Mouse (Mus musculus) limb, embryonic 14.5 days (tissue): ENCODE measurements around the gene Cd247. TPM values are rescaled to one million over a fixed set of nuclear protein-coding genes. Genes with fewer than 3 reads are reported as not detected.
"Not testable (repeated sequence)": the region's sequence is repeated elsewhere in the genome, so short reads cannot be mapped to it uniquely, and the experiment has no call there.

Experiments
- ATAC-seq: fragments of 200-750 bp; cut with Nextera tagmentation; 2 replicates; pipeline ENCODE4 v1.8.0; 2017; ENCODE audit warnings: low read depth, moderate number of reproducible peaks, moderate TSS enrichment; ENCODE audit not compliant: low FRiP score
- DNase-seq: peaks from one replicate; pipeline ENCODE4 v3.0.0-alpha.2; 2015; ENCODE audit warnings: low spot score
- H3K27ac ChIP-seq: fragments of 300-500 bp; sonication (generic); replicated peaks from 2 replicates; pipeline ENCODE4 v1.5.1; 2014; ENCODE audit warnings: low read depth, mild to moderate bottlenecking, low read length, moderate library complexity, mixed read lengths
- H3K27me3 ChIP-seq: fragments of 300-500 bp; sonication (generic); 2 replicates; pipeline ENCODE4 v1.6.1; 2014; ENCODE audit warnings: low read length, mixed read lengths; ENCODE audit not compliant: control insufficient read depth, insufficient read depth
- H3K36me3 ChIP-seq: fragments of 300-500 bp; sonication (generic); 2 replicates; pipeline ENCODE4 v1.6.1; 2014; ENCODE audit warnings: mild to moderate bottlenecking, low read length, moderate library complexity, mixed read lengths; ENCODE audit not compliant: control insufficient read depth, insufficient read depth
- H3K4me1 ChIP-seq: fragments of 300-500 bp; sonication (generic); 2 replicates; pipeline ENCODE4 v1.6.1; 2014; ENCODE audit warnings: antibody characterized with exemption, low read length, mixed read lengths; ENCODE audit not compliant: control insufficient read depth, insufficient read depth
- H3K4me2 ChIP-seq: fragments of 300-500 bp; sonication (generic); replicated peaks from 2 replicates; pipeline ENCODE4 v1.6.1; 2014; ENCODE audit warnings: low read depth, mild to moderate bottlenecking, low read length, moderate library complexity; ENCODE audit not compliant: severe bottlenecking
- H3K4me3 ChIP-seq: fragments of 300-500 bp; sonication (generic); replicated peaks from 2 replicates; pipeline ENCODE4 v1.5.1; 2014; ENCODE audit warnings: low read length
- H3K9ac ChIP-seq: fragments of 300-500 bp; sonication (generic); 2 replicates; pipeline ENCODE4 v1.6.1; 2014; ENCODE audit warnings: mild to moderate bottlenecking, low read depth, low read length, moderate library complexity; ENCODE audit not compliant: severe bottlenecking
- H3K9me3 ChIP-seq: fragments of 300-500 bp; sonication (generic); 2 replicates; pipeline ENCODE4 v1.6.1; 2016; ENCODE audit warnings: low read length; ENCODE audit not compliant: control insufficient read depth
- POLR2A ChIP-seq: fragments of 200-500 bp; IDR thresholded peaks from 2 replicates; pipeline ENCODE4 v1.8.0; 2012; ENCODE audit warnings: inconsistent platforms, mild to moderate bottlenecking, moderate library complexity, borderline replicate concordance; ENCODE audit not compliant: insufficient read depth, insufficient read length; ENCODE audit errors: extremely low read depth
- WGBS: fragments of 180-500 bp; shearing (Covaris S2); extraction: QIAGEN DNeasy Blood & Tissue Kit; methylation state at CpG from one replicate; pipeline ENCODE4 v1.1.7; 2014; 5-methylcytosine and 5-hydroxymethylcytosine counted together
- polyA plus RNA-seq, 2 experiments: library from polyadenylated mRNA; depleted of rRNA in 1 of 2; stranded (reverse) in 1 of 2; unstranded in 1 of 2; fragments of >200 nt; fragmentation: Nextera tagmentation in 1 of 2; extraction: Ambion mirVana in 1 of 2; gene quantifications; 2 replicates each; pipeline versions ENCODE4 v1.2.1 to v1.2.3; 2012 to 2014

Cd247 gene
- polyA plus RNA-seq, 2 experiments = 0.53 to 0.87 TPM

- DNase-seq (no peak), ATAC-seq (no peak)
- Histone ChIP-seq H3K4me2 (no peak overlapping the region), H3K36me3 (no peaks in the 10 kb centered on the region), H3K4me1 (no peaks in the 10 kb centered on the region), H3K9me3 (0 out of 2 replicates have a peak, but pooled peaks cover 3% of the 10 kb centered on the region), H3K9ac (no peak overlapping the region), H3K27ac (no peak overlapping the region), H3K4me3 (no peak overlapping the region), H3K27me3 (no peaks in the 10 kb centered on the region)
- WGBS = 87% methylated on average over 6 of the region's 6 CpGs
- no peak for TF ChIP-seq POLR2A
Measured at GRCm38 (mm10) chr1:165754205-165754604, 34.3 kb upstream of the Cd247 start.

- TF ChIP-seq POLR2A = no peak
- no peak for DNase-seq
- H3K4me3 ChIP-seq = no peak overlapping the region
- no peak overlapping the region for H3K9ac ChIP-seq
- H3K9me3 ChIP-seq = 0 out of 2 replicates have a peak, but pooled peaks cover 3% of the 10 kb centered on the region
- no peaks in the 10 kb centered on the region for H3K4me1 ChIP-seq
- no peak overlapping the region for H3K27ac ChIP-seq
- H3K4me2 ChIP-seq = no peak overlapping the region
- no peaks in the 10 kb centered on the region for H3K36me3 ChIP-seq
- 25% methylated on average over 4 of the region's 4 CpGs for WGBS
- no peak for ATAC-seq
- no peaks in the 10 kb centered on the region for H3K27me3 ChIP-seq
Measured at GRCm38 (mm10) chr1:165755194-165755593, 33.3 kb upstream of the Cd247 start.

GRCm38 (mm10) chr1:165761522-165762305, 26.8 kb upstream of the Cd247 start:
- DNase-seq (no peak), ATAC-seq (no peak)
- Histone ChIP-seq H3K4me1 (peaks cover 7% of the 10 kb centered on the region; the same call in 1 of the 2 replicates), H3K4me2 (no peak overlapping the region), H3K9me3 (no peaks in the 10 kb centered on the region), H3K9ac (no peak overlapping the region), H3K27me3 (no peaks in the 10 kb centered on the region), H3K36me3 (no peaks in the 10 kb centered on the region), H3K27ac (no peak overlapping the region), H3K4me3 (no peak overlapping the region)
- TF ChIP-seq POLR2A = no peak
- WGBS = 80% methylated on average over 3 of the region's 3 CpGs

- not testable (repeated sequence) for H3K36me3 ChIP-seq, H3K4me3 ChIP-seq, H3K27ac ChIP-seq, ATAC-seq, H3K9me3 ChIP-seq, DNase-seq, H3K27me3 ChIP-seq, H3K4me1 ChIP-seq, H3K9ac ChIP-seq, H3K4me2 ChIP-seq
- 70% methylated on average over 2 of the region's 2 CpGs for WGBS
Measured at GRCm38 (mm10) chr1:165762498-165762897, 26.0 kb upstream of the Cd247 start.

GRCm38 (mm10) chr1:165762914-165763634, 25.4 kb upstream of the Cd247 start:
- H3K4me3 ChIP-seq = peak overlapping the region; percentile 84
- TF ChIP-seq POLR2A = no peak
- 23% methylated on average over 14 of the region's 14 CpGs for WGBS
- H3K4me2 ChIP-seq = peak overlapping the region; percentile 74
- no peaks in the 10 kb centered on the region for H3K36me3 ChIP-seq
- H3K27me3 ChIP-seq = no peaks in the 10 kb centered on the region
- no peak overlapping the region for H3K27ac ChIP-seq
- ATAC-seq (peak; percentile 6; the same call in 1 of the 2 replicates), DNase-seq (no peak)
- no peaks in the 10 kb centered on the region for H3K9me3 ChIP-seq
- peaks cover 7% of the 10 kb centered on the region; the same call in 1 of the 2 replicates for H3K4me1 ChIP-seq
- peak overlapping the region; percentile 68; the same call in 1 of the 2 replicates for H3K9ac ChIP-seq
